Mouse (Mus musculus): ENCODE data around the gene Enox1.

The Enox1 gene

GRCm38 (mm10) chr14:77371977-77372376, 215.4 kb downstream of the Enox1 start:
- DNase-seq (ENCODE audit: low read depth, low spot score), result no peak

- DNase-seq (ENCODE audit: low read depth, low spot score), result no peak
These were observed 216.6 kb downstream of the Enox1 start for GRCm38 (mm10) chr14:77373119-77373518.

- no peak for DNase-seq (ENCODE audit: low read depth, low spot score)
These were observed 218.5 kb downstream of the Enox1 start for GRCm38 (mm10) chr14:77375054-77375453.

- no peak for DNase-seq (ENCODE audit: low read depth, low spot score)
These were observed 219.1 kb downstream of the Enox1 start for GRCm38 (mm10) chr14:77375618-77376017.

- DNase-seq (ENCODE audit: low read depth, low spot score), result no peak
These were observed 220.2 kb downstream of the Enox1 start for GRCm38 (mm10) chr14:77376731-77377130.

- DNase-seq (ENCODE audit: low read depth, low spot score), result no peak
These were observed 220.9 kb downstream of the Enox1 start for GRCm38 (mm10) chr14:77377439-77377838.

GRCm38 (mm10) chr14:77377873-77378272, 221.3 kb downstream of the Enox1 start:
- DNase-seq (ENCODE audit: low read depth, low spot score), result no peak

GRCm38 (mm10) chr14:77381532-77381931, 225.0 kb downstream of the Enox1 start:
- no peak for DNase-seq (ENCODE audit: low read depth, low spot score)

- no peak for DNase-seq (ENCODE audit: low read depth, low spot score)
These were observed 229.1 kb downstream of the Enox1 start for GRCm38 (mm10) chr14:77385621-77386020.

GRCm38 (mm10) chr14:77387877-77388276, 231.3 kb downstream of the Enox1 start:
- no peak for DNase-seq (ENCODE audit: low read depth, low spot score)

GRCm38 (mm10) chr14:77389276-77389675, 232.7 kb downstream of the Enox1 start:
- DNase-seq (ENCODE audit: low read depth, low spot score), result no peak

GRCm38 (mm10) chr14:77392476-77392875, 235.9 kb downstream of the Enox1 start:
- DNase-seq (ENCODE audit: low read depth, low spot score), result no peak

- no peak for DNase-seq (ENCODE audit: low read depth, low spot score)
These were observed 249.9 kb downstream of the Enox1 start for GRCm38 (mm10) chr14:77406241-77407114.

- no peak for DNase-seq (ENCODE audit: low read depth, low spot score)
These were observed 252.8 kb downstream of the Enox1 start for GRCm38 (mm10) chr14:77409271-77409940.

GRCm38 (mm10) chr14:77410354-77410753, 253.8 kb downstream of the Enox1 start:
- DNase-seq (ENCODE audit: low read depth, low spot score), result no peak

- DNase-seq (ENCODE audit: low read depth, low spot score), result peak; percentile 3
These were observed 256.5 kb downstream of the Enox1 start for GRCm38 (mm10) chr14:77413106-77413505.

- DNase-seq (ENCODE audit: low read depth, low spot score), result no peak
These were observed 259.8 kb downstream of the Enox1 start for GRCm38 (mm10) chr14:77416358-77416757.

GRCm38 (mm10) chr14:77421031-77421430, 264.5 kb downstream of the Enox1 start:
- DNase-seq (ENCODE audit: low read depth, low spot score), result no peak

- DNase-seq (ENCODE audit: low read depth, low spot score), result no peak
These were observed 266.6 kb downstream of the Enox1 start for GRCm38 (mm10) chr14:77423194-77423593.

- no peak for DNase-seq (ENCODE audit: low read depth, low spot score)
These were observed 282.9 kb downstream of the Enox1 start for GRCm38 (mm10) chr14:77439426-77439825.

- no peak for DNase-seq (ENCODE audit: low read depth, low spot score)
These were observed 284.2 kb downstream of the Enox1 start for GRCm38 (mm10) chr14:77440805-77441204.

GRCm38 (mm10) chr14:77441541-77441940, 285.0 kb downstream of the Enox1 start:
- DNase-seq (ENCODE audit: low read depth, low spot score), result no peak

GRCm38 (mm10) chr14:77448001-77448400, 291.4 kb downstream of the Enox1 start:
- no peak for DNase-seq (ENCODE audit: low read depth, low spot score)

Data from CD4-positive, CD25-positive, alpha-beta regulatory T cell, adult 2 months (primary cell).